Mouse (Mus musculus) thymus, postnatal 10 days (tissue): ENCODE data around the gene Ebp.

Experiments used
- DNase-seq, 2 experiments: peaks; one replicate each; pipeline ENCODE4 v3.0.0; 2021; ENCODE audit warnings: low spot score in 2 of 2

The Ebp gene

GRCm38 (mm10) chrX:8193419-8193723, at the start of gene Ebp:
Ebp (minus strand) TSS chrX:8193512.
- peak in 1 of 2 experiments; percentile 3 for DNase-seq

DNA sequence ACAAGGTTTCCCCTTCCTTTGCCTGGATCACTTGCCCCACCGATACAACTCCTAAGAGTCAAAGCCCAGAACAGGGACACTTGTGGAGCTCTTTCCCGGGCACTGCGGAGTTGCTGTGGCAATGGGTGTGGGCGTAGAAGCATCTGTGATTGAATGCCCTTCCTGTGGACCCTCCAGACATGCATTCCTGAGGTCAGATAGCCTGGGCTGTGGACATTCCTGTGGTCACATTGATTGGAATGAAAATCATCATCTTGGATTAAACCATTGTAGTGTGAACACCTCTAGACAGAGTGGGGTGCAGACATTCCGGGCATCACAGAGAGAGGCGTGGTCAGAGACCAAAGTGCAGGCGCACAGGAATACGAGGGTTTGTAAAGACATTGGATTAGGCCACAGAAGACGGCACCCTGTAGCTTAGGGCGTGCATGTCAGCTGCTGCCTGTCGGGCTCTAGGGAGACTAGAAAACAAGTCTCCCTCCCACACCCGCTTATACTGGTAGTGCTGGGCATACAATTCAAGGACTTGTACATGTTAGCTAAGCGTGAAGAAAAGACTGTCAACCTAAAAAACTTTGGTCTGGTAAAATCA, 45.6 kb upstream of the Ebp start:
- DNase-seq = no peak

DNA sequence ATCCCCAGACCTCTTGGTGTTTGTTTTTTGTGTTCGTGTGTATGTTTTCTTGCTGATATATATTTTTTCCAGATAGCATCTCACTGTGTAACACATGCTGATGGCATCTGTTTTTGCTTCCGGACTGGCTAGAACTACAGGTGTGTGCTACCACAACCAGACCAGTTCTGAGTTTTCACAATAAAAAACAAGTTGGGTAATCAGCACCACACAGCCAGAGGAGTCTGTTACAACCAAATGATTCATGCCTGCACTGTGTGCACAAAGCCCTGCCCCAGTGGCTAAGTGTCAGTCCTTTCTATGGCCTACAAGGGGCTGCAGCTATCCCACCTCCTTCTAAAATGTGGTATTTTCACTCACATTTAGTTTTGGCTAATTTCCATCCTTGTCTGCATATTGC, 43.4 kb upstream of the Ebp start:
- no peak for DNase-seq

DNA sequence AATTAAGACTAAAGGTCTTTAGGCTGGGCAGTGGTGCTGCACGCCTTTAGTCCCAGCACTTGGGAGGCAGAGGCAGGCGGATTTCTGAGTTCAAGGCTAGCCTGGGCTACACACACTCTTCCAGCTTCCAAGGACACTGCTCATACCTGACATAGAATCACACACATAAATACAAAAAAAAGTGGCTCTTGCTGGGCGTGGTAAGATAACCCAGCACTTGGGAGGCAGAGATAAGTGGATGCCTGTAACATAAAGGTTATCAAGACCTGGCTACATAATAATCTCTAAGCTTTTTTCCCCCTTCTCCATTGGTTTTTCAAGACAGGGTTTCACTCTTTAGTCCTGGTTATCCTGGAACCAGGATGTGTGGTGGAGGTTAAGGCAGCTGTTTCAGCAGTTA, 40.3 kb upstream of the Ebp start:
- no peak for DNase-seq

GRCm38 (mm10) chrX:8230272-8230671, 37.0 kb upstream of the Ebp start:
- no peak for DNase-seq

DNA sequence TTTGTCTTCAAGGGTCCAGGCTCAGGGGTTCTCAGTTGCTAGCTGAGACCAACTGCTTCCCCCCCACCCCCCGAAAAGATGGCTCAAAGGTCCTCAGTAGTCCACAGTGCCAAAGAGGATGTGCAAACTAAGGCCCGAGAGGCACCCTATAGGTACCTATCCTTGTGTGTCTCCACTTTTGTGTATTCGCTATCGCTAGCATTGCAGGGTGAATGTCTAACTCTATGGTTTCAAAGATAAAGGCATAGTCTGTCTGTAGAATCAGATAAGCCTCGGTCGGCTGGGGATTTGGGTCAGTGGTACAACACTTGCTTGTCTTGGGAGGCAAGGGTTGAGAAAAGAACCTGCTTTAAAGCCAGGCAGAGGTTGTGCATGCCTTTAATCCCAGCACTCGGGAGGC, 30.2 kb upstream of the Ebp start:
- no peak for DNase-seq

GRCm38 (mm10) chrX:8222678-8223421, 29.5 kb upstream of the Ebp start:
- no peak for DNase-seq

GRCm38 (mm10) chrX:8222296-8222677, 29.0 kb upstream of the Ebp start:
- DNase-seq = no peak

- no peak for DNase-seq
These were observed 26.3 kb upstream of the Ebp start for GRCm38 (mm10) chrX:8219651-8220050.

- no peak for DNase-seq
These were observed 24.8 kb upstream of the Ebp start for GRCm38 (mm10) chrX:8218114-8218513.

DNA sequence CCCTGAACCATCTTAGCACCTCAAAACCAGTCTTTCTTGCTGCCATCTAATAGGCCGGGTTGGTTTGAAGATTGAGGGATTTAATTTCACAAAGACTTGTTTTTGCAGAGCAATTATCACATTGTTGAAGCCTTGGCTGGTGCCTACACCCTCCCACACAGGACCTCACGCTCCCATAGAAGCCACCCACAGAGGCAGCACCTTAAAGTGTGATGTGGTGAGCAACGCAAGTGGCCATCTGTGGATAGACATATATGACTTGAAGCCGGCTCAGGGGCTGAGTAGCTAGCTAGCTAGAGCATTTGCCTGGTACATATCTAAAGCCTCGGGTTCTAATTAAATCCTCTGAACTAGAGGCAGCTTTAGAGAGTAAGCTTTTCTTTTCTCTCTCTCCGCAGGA, 24.1 kb upstream of the Ebp start:
- no peak for DNase-seq

- DNase-seq = no peak
These were observed 18.3 kb upstream of the Ebp start for GRCm38 (mm10) chrX:8211490-8212207.

GRCm38 (mm10) chrX:8209720-8210119, 16.4 kb upstream of the Ebp start:
- no peak for DNase-seq

DNA sequence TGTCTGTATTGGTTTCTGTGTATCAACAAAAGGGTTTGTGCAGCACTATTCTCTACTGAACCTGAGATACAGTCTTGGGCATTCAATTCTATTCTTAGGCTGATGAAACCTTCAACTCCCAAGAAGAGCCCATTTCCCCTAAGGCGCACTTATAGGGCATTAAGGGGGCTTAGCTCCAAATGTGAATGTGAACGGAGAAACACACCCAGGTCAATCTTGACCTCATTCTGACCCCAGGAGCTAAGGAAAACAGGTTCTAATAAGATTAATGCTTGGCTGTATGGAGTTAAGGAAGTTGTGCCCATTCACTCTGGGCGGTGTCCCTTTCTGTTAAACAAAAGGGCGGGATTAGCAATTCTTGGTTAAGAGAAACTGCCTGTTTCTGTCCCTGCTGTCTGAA, 13.9 kb upstream of the Ebp start:
- DNase-seq = no peak

DNA sequence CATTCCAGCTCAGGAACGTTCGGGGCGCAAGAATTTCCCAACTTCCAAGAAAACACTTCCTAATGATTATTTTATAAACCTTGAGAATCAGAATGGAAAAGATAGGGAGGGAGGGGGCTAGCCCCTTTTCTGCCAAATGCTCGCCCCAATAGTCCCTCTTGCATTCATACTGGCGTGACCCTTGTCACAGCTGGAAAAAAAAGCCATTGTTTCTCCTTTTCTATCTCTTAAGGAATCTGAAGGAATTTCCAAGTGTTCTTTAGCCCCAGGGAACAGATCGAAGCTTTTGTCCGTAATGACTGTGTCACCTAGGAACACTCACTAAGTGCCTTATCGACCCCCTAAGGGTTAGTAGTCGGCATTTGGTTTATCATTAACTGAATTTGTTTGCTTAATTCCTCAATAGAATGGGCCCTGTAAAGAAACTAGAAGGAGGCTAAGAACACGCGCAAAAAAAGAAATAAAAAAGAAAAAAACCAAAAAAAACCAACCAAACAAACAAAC, 13.4 kb upstream of the Ebp start:
- DNase-seq = no peak

DNA sequence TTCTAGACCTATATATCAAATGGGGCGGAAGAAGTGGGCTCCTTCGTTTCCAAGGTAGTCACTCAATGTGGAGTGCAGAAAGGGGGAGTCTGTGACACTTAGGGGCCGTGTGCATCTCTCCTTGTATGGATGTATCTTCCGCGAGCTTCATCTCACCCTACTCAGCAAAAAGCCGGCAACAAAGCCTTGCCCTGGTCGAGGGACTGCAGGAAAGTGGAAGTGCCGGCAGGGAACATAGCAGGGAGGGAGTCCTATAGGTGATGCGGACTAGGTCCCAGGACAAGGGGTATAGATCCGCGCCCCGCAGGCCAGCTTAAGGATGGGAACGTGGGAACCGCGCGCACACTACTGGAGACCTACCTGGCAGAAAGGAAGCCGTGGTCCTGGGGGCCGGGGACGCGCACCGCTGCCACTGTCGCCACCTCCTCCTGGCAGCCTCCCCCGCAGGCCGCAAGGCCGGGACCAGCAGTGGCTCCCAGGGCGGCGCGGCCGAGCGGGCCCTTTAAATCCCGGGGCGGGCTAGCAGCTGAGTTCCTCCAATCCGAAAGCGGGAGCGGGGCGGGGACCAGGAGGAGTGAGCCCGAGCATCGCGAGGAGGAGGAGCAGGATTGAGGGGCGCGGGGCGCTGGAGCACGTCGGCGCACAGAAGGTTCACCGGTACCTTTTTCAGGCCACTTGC, 12.8 kb upstream of the Ebp start, which contains the start of gene Porcn:
TSS of gene Porcn (minus strand) at position 511 of the 679 bp plus-strand sequence.
- DNase-seq = peak; percentile 20 to 28

DNA sequence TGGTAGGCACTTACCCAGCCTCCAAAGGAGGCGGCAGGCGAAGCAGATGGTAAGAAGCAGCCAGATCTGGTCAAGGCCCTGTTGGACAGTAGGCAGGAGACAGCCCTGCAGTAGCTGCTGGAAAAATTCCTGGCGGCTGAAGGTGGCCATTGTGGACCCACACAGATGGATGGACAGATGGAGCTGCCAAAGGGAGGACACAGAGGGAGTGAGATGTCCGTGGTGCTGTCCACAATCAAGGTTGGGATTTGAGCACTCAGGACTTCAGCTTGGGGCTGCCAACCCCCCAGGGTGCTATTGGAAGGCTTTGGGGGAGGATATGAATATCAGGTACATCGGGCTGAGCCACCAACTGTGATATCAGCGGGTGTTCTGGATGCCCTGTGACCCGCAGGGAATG, 12.2 kb upstream of the Ebp start:
- DNase-seq = no peak

DNA sequence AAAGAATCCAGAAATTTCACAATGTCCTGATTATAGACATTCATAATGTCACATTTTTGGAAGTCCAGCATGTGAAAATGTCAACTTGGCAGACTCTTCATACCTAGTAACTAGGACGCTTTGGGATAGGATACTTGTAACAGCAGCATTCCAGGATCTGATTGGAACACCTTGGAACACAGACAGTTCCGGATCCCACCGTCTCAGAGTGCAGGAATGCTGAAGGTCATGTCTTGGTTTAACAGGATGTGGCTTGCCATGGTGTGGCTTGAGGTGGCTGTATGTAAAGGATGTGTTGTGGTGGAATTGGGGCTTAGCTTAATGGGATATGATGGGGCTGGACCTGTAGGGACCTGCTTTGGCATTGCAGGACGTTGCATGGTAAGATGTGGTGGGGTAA, 11.8 kb upstream of the Ebp start:
- DNase-seq = no peak

GRCm38 (mm10) chrX:8204076-8204475, 10.8 kb upstream of the Ebp start:
- DNase-seq = no peak

- no peak for DNase-seq
These were observed 9.8 kb upstream of the Ebp start for GRCm38 (mm10) chrX:8203105-8203504.

- DNase-seq = peak; percentile 67 to 70
These were observed 483 bp downstream of the Ebp start for GRCm38 (mm10) chrX:8192640-8193418.
